In genomic region chr1:175880453-175881296, GRCm38 (mm10) we compare ENCODE assay signal across 8 mouse cellular contexts. TPM values are rescaled to one million over a fixed set of nuclear protein-coding genes. Genes with fewer than 3 reads are reported as not detected.
DNase-seq lines count a peak whose midpoint lies in the region; ATAC-seq lines count a peak whose summit lies in the region.

Gene Exo1, plus strand, starts transcription at chr1:175880581.

- peak within 1 kb of the TSS; percentile 88 for H3K9ac ChIP-seq in lung, embryonic 16.5 days (ENCODE audit: low read length)

- peak; percentile 97 to 98 for ATAC-seq in hematopoietic stem cell, adult 5-6 weeks (replicated peaks in 1 of 2; ENCODE audit: insufficient read depth in 1 of 2, low FRiP score in 2 of 2, low TSS enrichment in 1 of 2, low read depth in 1 of 2, poor library complexity in 2 of 2, severe bottlenecking in 2 of 2)
- ATAC-seq in lung, embryonic 16.5 days (ENCODE audit: low read depth) = peak; percentile 97

- under 1% methylated on average over 66 of the region's 66 CpGs for WGBS in lung, embryonic 16.5 days

- peak within 1 kb of the TSS; percentile 91 for H3K27ac ChIP-seq in lung, embryonic 16.5 days (ENCODE audit: low read length)

- H3K9me3 ChIP-seq in lung, embryonic 16.5 days (ENCODE audit: control insufficient read depth, low read length) = no peaks in the 10 kb centered on the region

- peaks cover 9% of the 10 kb centered on the region for H3K36me3 ChIP-seq in lung, embryonic 16.5 days (ENCODE audit: control insufficient read depth, insufficient read depth, low read length)

- peak within 1 kb of the TSS; percentile 85 for H3K4me2 ChIP-seq in lung, embryonic 16.5 days (ENCODE audit: low read depth, low read length)

- peak; percentile 75 for DNase-seq in MEL-GATA-1-ER (ENCODE audit: extremely low read depth, low read depth)
- DNase-seq in cerebellum, adult 8-10 months = peak; percentile 84
- DNase-seq in forelimb bud, embryonic 11.5 days (ENCODE audit: low read depth, low spot score) = peak; percentile 86
- DNase-seq in layer of hippocampus, adult 9-10 months (ENCODE audit: low spot score) = peak; percentile 73
- DNase-seq in ovary, postnatal 10 days (ENCODE audit: low spot score) = peak; percentile 83
- peak; percentile 76 to 81 for DNase-seq in thymus, postnatal 10 days (ENCODE audit: low spot score in 2 of 2)

- peak within 1 kb of the TSS; percentile 89 for H3K4me3 ChIP-seq in lung, embryonic 16.5 days (ENCODE audit: low read length)

- peaks cover 10% of the 10 kb centered on the region for H3K4me1 ChIP-seq in lung, embryonic 16.5 days (replicated peaks; ENCODE audit: control insufficient read depth, insufficient read depth, low read length)

- no peaks in the 10 kb centered on the region for H3K27me3 ChIP-seq in lung, embryonic 16.5 days (ENCODE audit: control insufficient read depth, insufficient read depth, low read depth, low read length)

RNA-seq across cellular contexts. Expression of gene Exo1, which starts in this region (rescaled TPM):
- 24.1 and 41.0 TPM in 2 replicates for total RNA-seq in hematopoietic stem cell, adult 5-6 weeks (2017)
- polyA plus RNA-seq in lung, embryonic 16.5 days (2015; fragmentation: Nextera tagmentation; extraction: Ambion mirVana) = 61.9 and 73.3 TPM in 2 replicates

Comparison
In these comparisons a context has a peak if more than half of its experiments do, and no peak if none do; other contexts are left out.
1. Peak in every context shown above with its lines: DNase-seq, ATAC-seq, H3K4me3 ChIP-seq and H3K27ac ChIP-seq.